Comparison of ENCODE assay signal across 11 mouse cellular contexts in the genomic region with DNA sequence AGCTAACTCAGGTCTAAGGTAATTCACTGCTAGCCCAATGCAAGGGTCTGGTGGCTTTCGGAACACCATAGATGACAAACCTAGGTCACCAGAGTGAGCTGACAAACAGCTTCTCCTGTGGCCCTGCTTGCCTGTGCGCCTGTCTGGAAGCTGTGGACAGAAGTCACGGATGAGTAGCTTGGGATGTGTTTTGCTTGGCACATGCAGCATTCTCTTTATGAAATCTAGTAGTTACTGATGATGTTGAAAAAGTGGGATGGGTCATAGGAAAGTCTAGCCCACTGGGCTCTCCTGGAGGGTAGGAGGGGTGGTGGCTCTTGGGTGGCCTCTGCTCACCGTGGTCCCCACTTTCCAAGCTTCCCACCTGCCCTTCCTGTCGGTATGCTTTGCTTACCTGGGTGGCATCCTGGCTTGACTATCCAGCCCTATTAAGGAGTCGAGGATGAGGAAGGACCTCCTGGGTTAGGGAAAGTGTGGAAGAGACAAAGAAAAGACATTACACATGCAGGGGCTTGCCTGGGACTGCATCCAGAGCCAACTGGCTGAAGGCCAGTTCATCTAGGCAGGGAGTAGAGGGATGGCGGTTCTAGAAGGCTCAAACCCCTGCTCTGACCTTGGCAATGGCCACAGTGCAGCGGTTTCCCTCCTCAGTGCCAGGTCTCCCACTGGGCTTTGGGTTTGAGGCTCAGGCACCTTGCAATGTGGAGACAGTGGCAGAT. TPM values are rescaled to one million over a fixed set of nuclear protein-coding genes. Genes with fewer than 3 reads are reported as not detected.
DNase-seq lines count a peak whose midpoint lies in the region; ATAC-seq and TF ChIP-seq lines count a peak whose summit lies in the region.
"Had no signal": no experiment of that assay in that cellular context is flagged by ENCODE, and none has a peak within 500 bp of the region (broad histone marks: within the 10 kb centered on the region; RNA-seq: fewer than 3 reads in every experiment).

No protein-coding gene starts in this region.

- TF ChIP-seq POLR2A in embryonic fibroblast, embryonic 13.5 days (IDR thresholded peaks at IDR 0.05; ENCODE audit: low read depth, low read length) = no peak

- no peak for DNase-seq in hindbrain, embryonic 10.5 days (ENCODE audit: low spot score)
- DNase-seq in NIH3T3 (ENCODE audit: low read depth) = peak; percentile 60
- peak; percentile 55 for DNase-seq in kidney, postnatal 10 days
- DNase-seq in testis, postnatal 10 days (ENCODE audit: low spot score) = no peak
- DNase-seq in layer of hippocampus, adult 9-10 months (ENCODE audit: low spot score) = no peak
- DNase-seq in cerebellum, adult 11 months = no peak
- DNase-seq: adrenal gland, postnatal 25 days; gastrocnemius, postnatal 36 days; thymus, postnatal 25 days had no signal

- no peaks in the 10 kb centered on the region for H3K9me3 ChIP-seq in hindbrain, embryonic 13.5 days
- H3K9me3 ChIP-seq in hindbrain, embryonic 10.5 days = no peaks in the 10 kb centered on the region

- no peak overlapping the region; the same call in 1 of the 2 replicates for H3K27ac ChIP-seq in hindbrain, embryonic 13.5 days
- H3K27ac ChIP-seq in hindbrain, embryonic 10.5 days = no peak overlapping the region
- peak overlapping the region; percentile 22 for H3K27ac ChIP-seq in embryonic fibroblast, embryonic 13.5 days (ENCODE audit: insufficient read depth, low read length)

- TF ChIP-seq CTCF in embryonic fibroblast, embryonic 13.5 days (IDR thresholded peaks at IDR 0.05; ENCODE audit: borderline replicate concordance, insufficient read depth, low read length) = no peak

- no peaks in the 10 kb centered on the region for H3K36me3 ChIP-seq in hindbrain, embryonic 13.5 days
- H3K36me3 ChIP-seq in hindbrain, embryonic 10.5 days = peaks cover 14% of the 10 kb centered on the region

- no peak overlapping the region for H3K4me3 ChIP-seq in hindbrain, embryonic 13.5 days
- no peak overlapping the region for H3K4me3 ChIP-seq in hindbrain, embryonic 10.5 days
- H3K4me3 ChIP-seq in embryonic fibroblast, embryonic 13.5 days (ENCODE audit: insufficient read depth, low read length) = no peak overlapping the region

- peak; percentile 46; the same call in 1 of the 2 replicates for ATAC-seq in hindbrain, embryonic 13.5 days (ENCODE audit: low FRiP score)

- no peak overlapping the region for H3K9ac ChIP-seq in hindbrain, embryonic 13.5 days

- no peak overlapping the region for H3K4me2 ChIP-seq in hindbrain, embryonic 13.5 days

- 74% methylated on average over 8 of the region's 8 CpGs for WGBS in hindbrain, embryonic 13.5 days
- 91% methylated on average over 8 of the region's 8 CpGs for WGBS in hindbrain, embryonic 10.5 days

- H3K4me1 ChIP-seq in hindbrain, embryonic 13.5 days (replicated peaks) = peaks cover 54% of the 10 kb centered on the region
- H3K4me1 ChIP-seq in hindbrain, embryonic 10.5 days (replicated peaks) = peaks cover 31% of the 10 kb centered on the region
- peaks cover 13% of the 10 kb centered on the region; the same call in 1 of the 2 replicates for H3K4me1 ChIP-seq in embryonic fibroblast, embryonic 13.5 days (ENCODE audit: control insufficient read depth, insufficient read depth, low read length)

- H3K27me3 ChIP-seq in hindbrain, embryonic 13.5 days = no peaks in the 10 kb centered on the region
- H3K27me3 ChIP-seq in hindbrain, embryonic 10.5 days (ENCODE audit: insufficient read depth, poor library complexity, severe bottlenecking) = no peaks in the 10 kb centered on the region

RNA-seq across cellular contexts. Expression of a gene that starts 12.5 kb away (rescaled TPM):
- polyA plus RNA-seq in hindbrain, embryonic 13.5 days (2015; fragmentation: Nextera tagmentation; extraction: Ambion mirVana) = 2.1 and 2.4 TPM in 2 replicates
- 2.4 and 3.3 TPM in 2 replicates for polyA plus RNA-seq in hindbrain, embryonic 10.5 days (2016; fragmentation: Nextera tagmentation; extraction: Ambion mirVana)
- 11.8 and 18.2 TPM in 2 replicates for polyA plus RNA-seq in embryonic fibroblast, embryonic 13.5 days (2011; ENCODE audit: insufficient read length, low read depth, missing spikeins)

RNA-seq across cellular contexts. Expression of a gene that starts 54.4 kb away (rescaled TPM):
- not detected in 2 replicates for polyA plus RNA-seq in hindbrain, embryonic 13.5 days (2015; fragmentation: Nextera tagmentation; extraction: Ambion mirVana)
- 0.04 TPM in 1 of 2 replicates, not detected in the other for polyA plus RNA-seq in hindbrain, embryonic 10.5 days (2016; fragmentation: Nextera tagmentation; extraction: Ambion mirVana)
- polyA plus RNA-seq in embryonic fibroblast, embryonic 13.5 days (2011; ENCODE audit: insufficient read length, low read depth, missing spikeins) = not detected in 2 replicates

Comparison
In these comparisons a context has a peak if more than half of its experiments do, and no peak if none do; other contexts are left out.
1. DNase-seq: peak in NIH3T3 (single experiment) and kidney, postnatal 10 days (single experiment); none in hindbrain, embryonic 10.5 days (single experiment), testis, postnatal 10 days (single experiment), layer of hippocampus, adult 9-10 months (single experiment) and cerebellum, adult 11 months (single experiment).